Mouse (Mus musculus) macrophage (primary cell): Measurements from ENCODE around the gene Naa15. TPM values are rescaled to one million over a fixed set of nuclear protein-coding genes. Genes with fewer than 3 reads are reported as not detected.
A peak's percentile ranks its signal among the peaks of the same experiment; 100 is the strongest.

Experiments used
- H3K27ac ChIP-seq: fragments of 350-480 bp; formaldehyde crosslinking; 2 replicates; pipeline ENCODE4 v1.9.0; 2021
- H3K36me3 ChIP-seq: fragments of 350-480 bp; formaldehyde crosslinking; 2 replicates; pipeline ENCODE4 v1.9.0; 2021; ENCODE audit errors: inconsistent target
- H3K4me3 ChIP-seq: fragments of 350-480 bp; formaldehyde crosslinking; 2 replicates; pipeline ENCODE4 v1.9.0; 2021; ENCODE audit errors: inconsistent target
- H3K79me2 ChIP-seq: fragments of 350-480 bp; formaldehyde crosslinking; 2 replicates; pipeline ENCODE4 v1.9.0; 2021; ENCODE audit errors: inconsistent target
- WGBS: methylation state at CpG from one replicate; pipeline ENCODE4 v1.1.7; 2026; ENCODE audit warnings: inconsistent platforms; ENCODE audit not compliant: missing documents; 5-methylcytosine and 5-hydroxymethylcytosine counted together
- polyA plus RNA-seq: library from polyadenylated mRNA; stranded (reverse); fragments of 250-400 nt; gene quantifications from 3 replicates; pipeline ENCODE4 v1.2.4, GENCODE M21; 2018; ENCODE audit warnings: inconsistent platforms

Gene Naa15
- polyA plus RNA-seq, 1 experiment from 2014 or later, result 39.3 TPM

DNA sequence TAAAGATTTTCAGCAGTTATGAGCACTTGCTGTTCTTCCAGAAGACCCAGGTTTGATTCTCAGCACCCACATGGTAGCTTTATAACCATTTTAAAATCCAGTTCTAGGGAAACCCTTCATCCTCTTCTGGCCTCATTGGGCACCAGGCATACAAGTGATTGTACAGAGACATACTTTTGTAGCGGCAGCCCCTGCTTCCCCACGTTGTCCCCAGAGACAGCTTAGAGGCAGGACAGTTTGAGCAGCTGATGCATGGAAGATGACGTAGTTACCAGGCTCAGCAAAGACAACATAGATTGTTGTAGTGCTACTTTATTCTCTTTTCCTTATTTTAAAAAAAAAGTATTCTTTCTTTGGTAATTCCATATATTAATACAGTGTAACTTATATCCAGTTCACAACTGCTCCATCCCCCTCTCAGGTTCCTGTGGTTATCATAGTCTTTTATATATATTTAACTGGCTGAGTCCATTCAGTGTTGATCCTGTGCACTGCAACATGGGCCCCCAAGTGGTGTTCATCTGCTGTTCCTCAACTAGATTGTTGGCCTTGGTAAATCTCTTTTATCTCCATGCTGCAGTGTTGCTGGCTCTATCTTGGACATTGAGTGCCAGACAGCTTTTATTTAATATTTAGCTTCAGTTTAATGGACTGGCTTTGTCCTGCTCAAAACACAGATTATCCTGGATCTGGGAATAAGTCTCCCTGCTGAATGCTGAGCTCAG lies 20.1 kb downstream of the Naa15 start:
- 93% methylated on average over 3 of the region's 3 CpGs for WGBS
- Histone ChIP-seq H3K4me3 (no peak overlapping the region), H3K79me2 (peaks cover 100% of the 10 kb centered on the region), H3K27ac (no peak overlapping the region), H3K36me3 (no peaks in the 10 kb centered on the region; the same call in 1 of the 2 replicates)

DNA sequence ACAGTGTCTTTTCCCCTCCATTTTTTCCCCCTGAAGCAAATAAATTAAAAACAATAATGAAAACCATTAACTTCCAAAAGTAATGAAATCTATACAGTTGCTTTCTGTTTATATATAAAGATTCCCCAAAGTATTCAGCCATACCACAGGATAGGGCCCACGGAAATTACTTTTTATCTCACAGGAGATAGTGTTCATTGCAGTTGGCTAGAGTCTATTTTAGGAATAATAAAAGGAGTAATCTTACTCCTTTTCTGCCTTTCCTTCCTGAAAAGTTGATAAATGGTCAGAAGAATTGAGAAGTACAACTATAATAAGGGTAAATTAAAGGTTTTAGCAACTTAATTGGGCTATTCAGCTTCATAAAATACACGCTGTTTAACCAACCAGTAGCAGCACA lies 53.6 kb downstream of the Naa15 start:
- Histone ChIP-seq H3K27ac (no peak overlapping the region), H3K4me3 (no peak overlapping the region), H3K36me3 (peaks cover 75% of the 10 kb centered on the region), H3K79me2 (no peaks in the 10 kb centered on the region)
- 90% methylated on average over 2 of the region's 2 CpGs for WGBS

DNA sequence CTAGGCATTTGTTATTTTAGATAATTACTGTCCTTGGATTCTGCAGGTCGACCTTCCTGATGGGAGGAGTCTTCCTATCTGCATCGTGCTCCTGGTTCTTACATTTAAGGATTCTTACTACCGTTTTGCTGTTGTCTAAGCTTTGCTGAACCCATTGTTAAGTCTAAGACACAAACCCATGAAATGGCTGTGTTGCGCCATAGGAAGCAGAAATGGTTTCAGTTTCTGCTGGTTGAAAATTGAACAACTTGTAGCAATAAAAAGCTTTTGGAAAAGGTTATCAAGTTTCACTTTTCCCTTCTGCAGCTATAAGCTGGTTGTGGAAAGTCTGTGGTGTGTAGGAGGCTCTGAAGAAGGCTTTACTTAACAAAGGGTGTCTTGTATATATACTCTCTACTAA lies 60.8 kb downstream of the Naa15 start:
- 49% methylated on average over 4 of the region's 4 CpGs for WGBS

DNA sequence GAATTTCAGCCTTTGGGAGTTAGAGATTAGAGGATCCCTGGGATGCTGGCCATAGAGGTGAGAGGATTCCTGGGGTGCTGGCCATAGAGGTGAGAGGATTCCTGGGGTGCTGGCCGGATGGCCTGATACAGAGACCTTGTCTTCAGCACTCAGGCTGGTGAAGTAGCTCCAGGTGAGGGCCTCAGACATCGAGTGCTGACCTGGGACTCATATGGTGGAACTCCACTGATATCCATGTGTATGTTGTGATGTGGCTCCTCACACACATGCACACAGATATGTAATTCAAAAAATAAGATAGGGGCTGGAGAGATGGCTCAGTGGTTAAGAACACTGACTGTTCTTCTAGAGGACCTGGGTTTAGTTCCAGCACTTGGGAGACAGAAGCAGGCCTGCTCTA lies 64.9 kb downstream of the Naa15 start:
- whole genome bisulfite sequencing, result 72% methylated on average over 2 of the region's 2 CpGs
- Histone ChIP-seq H3K36me3 (no peaks in the 10 kb centered on the region), H3K79me2 (peaks cover 5% of the 10 kb centered on the region; the same call in 1 of the 2 replicates), H3K4me3 (no peak overlapping the region), H3K27ac (no peak overlapping the region)

More for the DNA sequence above, 60.8 kb downstream of the Naa15 start:
- Histone ChIP-seq H3K79me2 (no peaks in the 10 kb centered on the region), H3K36me3 (peaks cover 18% of the 10 kb centered on the region; the same call in 1 of the 2 replicates), H3K4me3 (no peak overlapping the region), H3K27ac (no peak overlapping the region)

- Histone ChIP-seq H3K36me3 (no peaks in the 10 kb centered on the region), H3K79me2 (peaks cover 16% of the 10 kb centered on the region; the same call in 1 of the 2 replicates), H3K4me3 (no peak overlapping the region), H3K27ac (no peak overlapping the region)
These were observed 66.1 kb downstream of the Naa15 start for GRCm38 (mm10) chr3:51481059-51481458.

GRCm38 (mm10) chr3:51481881-51482280 lies 66.9 kb downstream of the Naa15 start:
- no peaks in the 10 kb centered on the region for H3K36me3 ChIP-seq
- H3K27ac ChIP-seq, result no peak overlapping the region
- H3K79me2 ChIP-seq, result peaks cover 25% of the 10 kb centered on the region; the same call in 1 of the 2 replicates
- WGBS, result 30% methylated on average over 3 of the region's 3 CpGs
- H3K4me3 ChIP-seq, result no peak overlapping the region

DNA sequence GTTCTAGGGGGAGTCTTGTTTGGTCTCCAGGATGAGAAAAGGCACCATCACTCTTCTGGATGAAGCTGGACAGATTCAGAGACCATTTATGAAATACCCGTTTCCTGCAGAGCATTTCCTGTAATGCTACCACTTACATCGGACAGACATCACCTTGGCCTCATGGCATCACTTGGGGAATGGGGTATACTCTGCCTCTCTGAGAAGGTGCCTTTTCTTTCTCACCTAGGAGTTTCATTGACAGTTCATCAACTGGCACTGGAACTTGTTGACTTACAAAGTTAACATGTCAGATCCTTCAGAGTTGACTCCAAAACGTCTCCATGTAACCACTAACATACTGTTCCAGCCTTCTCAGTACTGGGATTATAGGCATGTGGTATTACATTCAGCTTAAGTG lies 67.8 kb downstream of the Naa15 start:
- H3K4me3 ChIP-seq, result no peak overlapping the region
- no peak overlapping the region for H3K27ac ChIP-seq
- no peaks in the 10 kb centered on the region for H3K36me3 ChIP-seq
- WGBS, result 52% methylated on average over 3 of the region's 3 CpGs
- H3K79me2 ChIP-seq, result peaks cover 30% of the 10 kb centered on the region; the same call in 1 of the 2 replicates

GRCm38 (mm10) chr3:51483741-51484359 lies 68.9 kb downstream of the Naa15 start, which contains the start of gene Rab33b:
Gene Rab33b, plus strand, starts transcription at chr3:51483920.
- Histone ChIP-seq H3K27ac (peak within 1 kb of the TSS; percentile 51), H3K36me3 (no peaks in the 10 kb centered on the region), H3K4me3 (peak within 1 kb of the TSS; percentile 60), H3K79me2 (peaks cover 40% of the 10 kb centered on the region; the same call in 1 of the 2 replicates)
- WGBS, result under 1% methylated on average over 70 of the region's 70 CpGs

DNA sequence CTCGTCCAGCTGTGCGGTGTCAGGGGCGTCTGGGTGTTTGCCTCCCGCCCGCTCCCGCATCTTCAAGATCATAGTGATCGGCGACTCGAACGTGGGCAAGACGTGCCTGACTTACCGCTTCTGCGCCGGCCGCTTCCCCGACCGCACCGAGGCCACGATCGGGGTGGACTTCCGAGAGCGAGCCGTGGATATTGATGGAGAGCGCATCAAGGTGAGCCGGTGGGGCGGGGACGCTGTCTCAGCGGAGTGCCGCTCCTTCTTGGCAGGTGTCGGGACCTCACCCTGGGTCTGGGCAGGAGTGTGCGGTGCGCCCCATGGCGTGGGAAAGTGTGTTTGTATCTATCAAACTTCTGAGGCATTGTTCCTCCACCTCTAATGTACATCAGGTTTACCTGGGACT lies 69.4 kb downstream of the Naa15 start:
- peaks cover 43% of the 10 kb centered on the region; the same call in 1 of the 2 replicates for H3K79me2 ChIP-seq
- H3K4me3 ChIP-seq, result peak overlapping the region; percentile 60
- H3K27ac ChIP-seq, result no peak overlapping the region
- under 1% methylated on average over 33 of the region's 33 CpGs for WGBS
- H3K36me3 ChIP-seq, result no peaks in the 10 kb centered on the region

- no peaks in the 10 kb centered on the region for H3K36me3 ChIP-seq
- 42% methylated on average over 4 of the region's 4 CpGs for WGBS
- H3K4me3 ChIP-seq, result no peak overlapping the region
- H3K27ac ChIP-seq, result no peak overlapping the region
- H3K79me2 ChIP-seq, result peaks cover 46% of the 10 kb centered on the region; the same call in 1 of the 2 replicates
These were observed 70.4 kb downstream of the Naa15 start for GRCm38 (mm10) chr3:51485347-51485746.

GRCm38 (mm10) chr3:51486491-51487195 lies 71.7 kb downstream of the Naa15 start:
- H3K79me2 ChIP-seq, result peaks cover 59% of the 10 kb centered on the region; the same call in 1 of the 2 replicates
- H3K27ac ChIP-seq, result no peak overlapping the region
- H3K4me3 ChIP-seq, result no peak overlapping the region
- 97% methylated on average over 4 of the region's 4 CpGs for WGBS
- H3K36me3 ChIP-seq, result no peaks in the 10 kb centered on the region

GRCm38 (mm10) chr3:51490088-51490753 lies 75.3 kb downstream of the Naa15 start:
- H3K36me3 ChIP-seq, result peaks cover 10% of the 10 kb centered on the region; the same call in 1 of the 2 replicates
- H3K27ac ChIP-seq, result no peak overlapping the region
- 86% methylated on average over 7 of the region's 7 CpGs for WGBS
- no peak overlapping the region for H3K4me3 ChIP-seq
- H3K79me2 ChIP-seq, result peaks cover 51% of the 10 kb centered on the region; the same call in 1 of the 2 replicates

DNA sequence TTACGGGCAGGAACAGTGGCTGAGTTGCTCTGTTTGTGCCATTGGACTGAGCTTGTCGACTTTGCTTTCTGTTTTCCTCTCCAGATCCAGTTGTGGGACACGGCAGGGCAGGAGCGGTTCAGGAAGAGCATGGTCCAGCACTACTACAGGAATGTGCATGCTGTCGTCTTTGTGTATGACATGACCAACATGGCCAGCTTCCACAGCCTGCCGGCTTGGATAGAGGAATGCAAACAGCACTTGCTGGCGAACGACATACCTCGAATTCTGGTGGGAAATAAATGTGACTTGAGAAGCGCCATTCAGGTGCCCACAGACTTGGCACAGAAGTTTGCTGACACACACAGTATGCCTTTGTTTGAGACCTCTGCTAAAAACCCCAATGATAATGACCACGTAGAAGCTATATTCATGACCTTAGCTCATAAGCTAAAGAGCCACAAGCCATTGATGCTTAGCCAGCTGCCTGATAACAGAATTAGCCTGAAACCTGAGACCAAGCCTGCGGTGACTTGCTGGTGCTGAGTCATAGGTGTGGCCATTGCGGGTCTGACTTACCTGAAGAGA lies 78.4 kb downstream of the Naa15 start:
- Histone ChIP-seq H3K79me2 (peaks cover 24% of the 10 kb centered on the region; the same call in 1 of the 2 replicates), H3K4me3 (no peak overlapping the region), H3K36me3 (peaks cover 10% of the 10 kb centered on the region; the same call in 1 of the 2 replicates), H3K27ac (no peak overlapping the region)
- WGBS, result 92% methylated on average over 13 of the region's 13 CpGs

DNA sequence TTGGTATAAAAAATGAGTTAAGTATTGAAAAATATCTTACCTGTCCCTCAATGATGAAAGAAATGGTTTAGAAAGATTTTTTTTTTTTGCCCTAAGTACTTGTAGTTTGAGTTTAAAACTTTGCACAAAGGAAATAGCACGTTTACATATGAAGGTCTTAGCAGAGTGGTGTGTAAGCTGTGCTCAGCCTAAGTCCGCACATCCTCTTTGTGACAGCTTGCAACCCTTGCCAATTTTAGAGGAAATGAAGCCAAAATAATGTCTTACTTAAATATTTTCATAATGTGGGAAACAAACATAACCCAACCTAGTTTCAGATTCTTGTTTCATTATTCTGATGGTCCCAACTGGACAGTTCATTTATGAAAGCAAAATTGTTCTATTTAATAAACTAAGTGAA lies 79.5 kb downstream of the Naa15 start:
- Histone ChIP-seq H3K36me3 (peaks cover 10% of the 10 kb centered on the region; the same call in 1 of the 2 replicates), H3K4me3 (no peak overlapping the region)
- 46% methylated on average over 2 of the region's 2 CpGs for WGBS

More for the DNA sequence above, 79.5 kb downstream of the Naa15 start:
- Histone ChIP-seq H3K79me2 (peaks cover 16% of the 10 kb centered on the region; the same call in 1 of the 2 replicates), H3K27ac (no peak overlapping the region)
